Mouse (Mus musculus) kidney, adult 11 months (tissue): ENCODE data around the gene Iqschfp.
A peak's percentile ranks its signal among the peaks of the same experiment; 100 is the strongest.

Source experiments
- DNase-seq: peaks from one replicate; pipeline ENCODE4 v3.0.0; 2022

Iqschfp gene

GRCm38 (mm10) chr3:68664337-68664736 is 772.3 kb downstream of the Iqschfp start:
- no peak for DNase-seq

GRCm38 (mm10) chr3:68666377-68666776 is 774.3 kb downstream of the Iqschfp start:
- no peak for DNase-seq

- DNase-seq = no peak
Observed at GRCm38 (mm10) chr3:68667852-68668251, 775.8 kb downstream of the Iqschfp start.

- DNase-seq = peak; percentile 14
Observed at GRCm38 (mm10) chr3:68669418-68669974, 777.5 kb downstream of the Iqschfp start.

GRCm38 (mm10) chr3:68674721-68675120 is 782.7 kb downstream of the Iqschfp start:
- no peak for DNase-seq

GRCm38 (mm10) chr3:68675216-68675835 is 783.3 kb downstream of the Iqschfp start:
- DNase-seq = no peak
